Mouse (Mus musculus) urinary bladder, postnatal 4 days (tissue): ENCODE results near the gene Cfap36.

Source experiments
- DNase-seq, 2 experiments: peaks; one replicate each; pipeline ENCODE4 v3.0.0; 2021 to 2022; ENCODE audit warnings: low spot score in 2 of 2

Cfap36 gene

GRCm38 (mm10) chr11:29246883-29247650, at the start of gene Cfap36:
TSS of gene Cfap36 (minus strand) at chr11:29247409.
- peak; percentile 87 to 88 for DNase-seq

GRCm38 (mm10) chr11:29287305-29287704, 40.1 kb upstream of the Cfap36 start:
- no peak for DNase-seq

GRCm38 (mm10) chr11:29286040-29286439, 38.8 kb upstream of the Cfap36 start:
- no peak for DNase-seq

GRCm38 (mm10) chr11:29274758-29275157, 27.5 kb upstream of the Cfap36 start:
- DNase-seq = no peak

- no peak for DNase-seq
Observed at GRCm38 (mm10) chr11:29267824-29268223, 20.6 kb upstream of the Cfap36 start.

GRCm38 (mm10) chr11:29254643-29255042, 7.4 kb upstream of the Cfap36 start:
- DNase-seq = no peak

- DNase-seq = no peak
Observed at GRCm38 (mm10) chr11:29248386-29248785, 1.2 kb upstream of the Cfap36 start.

- DNase-seq = no peak
Observed at GRCm38 (mm10) chr11:29247725-29248124, 516 bp upstream of the Cfap36 start.

- no peak for DNase-seq
Observed at GRCm38 (mm10) chr11:29245988-29246387, 1.2 kb downstream of the Cfap36 start.

GRCm38 (mm10) chr11:29241961-29242360, 5.2 kb downstream of the Cfap36 start:
- no peak for DNase-seq

- no peak for DNase-seq
Observed at GRCm38 (mm10) chr11:29239353-29239752, 7.9 kb downstream of the Cfap36 start.

- DNase-seq = no peak
Observed at GRCm38 (mm10) chr11:29238551-29238950, 8.7 kb downstream of the Cfap36 start.

GRCm38 (mm10) chr11:29238047-29238446, 9.2 kb downstream of the Cfap36 start:
- DNase-seq = no peak

- no peak for DNase-seq
Observed at GRCm38 (mm10) chr11:29237364-29237763, 9.8 kb downstream of the Cfap36 start.

- no peak for DNase-seq
Observed at GRCm38 (mm10) chr11:29233569-29233968, 13.6 kb downstream of the Cfap36 start.

- DNase-seq = no peak
Observed at GRCm38 (mm10) chr11:29228957-29229356, 18.3 kb downstream of the Cfap36 start.

GRCm38 (mm10) chr11:29224754-29225153, 22.5 kb downstream of the Cfap36 start:
- DNase-seq = no peak

GRCm38 (mm10) chr11:29222310-29222709, 24.9 kb downstream of the Cfap36 start:
- no peak for DNase-seq

GRCm38 (mm10) chr11:29219055-29219454, 28.2 kb downstream of the Cfap36 start:
- no peak for DNase-seq

- no peak for DNase-seq
Observed at GRCm38 (mm10) chr11:29216196-29216595, 31.0 kb downstream of the Cfap36 start.

- no peak for DNase-seq
Observed at GRCm38 (mm10) chr11:29209774-29210173, 37.4 kb downstream of the Cfap36 start.

- DNase-seq = no peak
Observed at GRCm38 (mm10) chr11:29203653-29204052, 43.6 kb downstream of the Cfap36 start.

- DNase-seq = no peak
Observed at GRCm38 (mm10) chr11:29188981-29189380, 58.2 kb downstream of the Cfap36 start.

GRCm38 (mm10) chr11:29181751-29182150, 65.5 kb downstream of the Cfap36 start:
- no peak for DNase-seq
